Mouse (Mus musculus) cerebellum, adult 8-10 months (tissue): Measurements from ENCODE around the gene Ccdc85c.

Experiments
- DNase-seq: peaks from one replicate; pipeline ENCODE4 v3.0.0; 2022

The Ccdc85c gene

DNA sequence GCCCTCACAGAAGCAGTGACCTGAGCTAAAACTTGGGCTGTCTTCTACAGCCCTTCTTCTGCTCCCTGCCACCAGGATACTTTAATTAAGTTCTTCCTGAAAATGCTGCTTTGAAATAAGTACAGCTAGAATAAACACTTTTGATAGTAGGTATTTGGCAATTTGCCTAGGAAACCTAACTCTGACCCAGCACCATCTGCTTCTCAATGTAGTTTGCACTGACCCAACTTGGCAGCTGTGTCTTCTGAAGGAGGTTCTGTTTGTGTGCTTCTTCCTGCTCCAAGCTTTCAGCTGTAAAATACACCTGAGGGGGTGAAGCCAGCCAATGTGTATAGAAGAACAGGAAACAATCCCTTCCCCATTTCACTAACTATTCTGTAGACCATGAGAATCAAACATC is 103.9 kb downstream of the Ccdc85c start:
- no peak for DNase-seq

DNA sequence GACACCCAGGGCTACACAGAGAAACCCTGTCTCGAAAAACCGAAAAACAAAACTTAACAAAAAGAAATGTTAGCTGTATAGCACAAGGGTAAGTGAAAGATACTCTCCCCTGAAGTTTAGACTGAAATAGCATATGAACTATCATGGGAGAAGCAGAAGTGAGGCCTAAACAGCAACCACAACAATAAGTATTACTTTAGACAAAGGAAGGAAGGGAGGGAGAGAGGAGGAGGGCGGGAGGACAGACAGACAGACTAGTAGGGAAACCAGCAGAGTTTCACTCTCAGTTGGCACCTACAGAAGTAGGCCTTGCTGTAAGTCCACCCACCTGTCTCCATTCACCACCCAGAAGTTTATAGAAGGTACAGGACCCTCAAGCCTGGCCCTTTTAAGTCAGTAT is 104.8 kb downstream of the Ccdc85c start:
- DNase-seq, result no peak

DNA sequence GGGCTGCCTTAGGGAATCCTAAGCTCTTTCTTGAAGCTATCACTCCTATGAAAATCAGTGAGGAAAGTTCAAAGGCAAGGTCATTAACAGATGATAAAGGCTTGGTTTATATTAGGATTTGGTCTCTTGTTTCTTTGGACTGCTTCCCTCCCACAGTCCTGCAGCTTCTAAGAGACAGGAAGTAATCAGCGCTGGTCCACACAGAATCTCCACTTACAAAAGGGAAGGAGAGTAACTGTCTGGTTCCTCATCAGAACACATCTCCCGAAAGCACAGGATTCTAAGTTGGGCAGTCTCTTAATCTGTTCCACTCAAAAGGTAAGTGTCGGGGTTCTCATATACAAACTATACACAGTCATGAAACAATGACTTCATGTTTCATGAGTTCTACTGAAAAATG is 106.3 kb downstream of the Ccdc85c start:
- DNase-seq, result no peak

DNA sequence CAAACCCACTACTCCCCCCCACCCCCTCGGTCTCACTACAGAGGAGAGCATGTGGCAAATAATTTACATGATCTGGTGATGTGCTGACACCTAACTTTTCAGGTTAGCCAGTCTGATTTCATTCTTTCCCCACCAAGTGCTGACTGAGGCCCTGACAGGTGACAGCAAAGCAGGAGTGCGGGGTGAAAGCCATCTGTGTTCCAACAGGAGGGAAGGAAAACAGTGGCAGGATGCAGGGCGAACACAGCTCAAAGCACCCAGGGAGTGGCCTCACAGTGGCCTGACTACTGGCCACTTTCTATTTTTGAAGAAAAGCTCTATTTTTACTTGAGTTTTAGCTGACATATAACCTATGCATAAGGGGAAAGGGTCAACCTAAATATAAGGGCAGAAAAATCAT is 111.5 kb downstream of the Ccdc85c start:
- no peak for DNase-seq

DNA sequence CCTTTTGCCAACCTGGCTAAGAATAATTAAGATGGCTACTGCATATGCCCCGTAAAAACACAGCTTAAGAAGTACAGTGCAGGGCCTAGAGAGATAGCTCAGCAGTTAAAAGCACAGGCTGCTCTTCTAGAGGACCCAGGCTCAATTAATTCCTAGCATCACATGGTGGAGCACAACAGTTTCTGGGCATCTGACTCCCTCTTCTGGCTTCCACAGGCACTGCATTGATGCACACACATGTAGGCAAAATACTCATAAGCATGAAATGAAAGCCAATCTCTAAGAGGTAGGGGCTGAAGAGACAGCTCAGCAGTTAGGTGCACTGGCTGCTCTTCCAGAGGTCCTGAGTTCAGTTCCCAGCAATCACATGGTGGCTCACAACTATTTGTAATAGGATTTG is 113.2 kb downstream of the Ccdc85c start:
- no peak for DNase-seq

DNA sequence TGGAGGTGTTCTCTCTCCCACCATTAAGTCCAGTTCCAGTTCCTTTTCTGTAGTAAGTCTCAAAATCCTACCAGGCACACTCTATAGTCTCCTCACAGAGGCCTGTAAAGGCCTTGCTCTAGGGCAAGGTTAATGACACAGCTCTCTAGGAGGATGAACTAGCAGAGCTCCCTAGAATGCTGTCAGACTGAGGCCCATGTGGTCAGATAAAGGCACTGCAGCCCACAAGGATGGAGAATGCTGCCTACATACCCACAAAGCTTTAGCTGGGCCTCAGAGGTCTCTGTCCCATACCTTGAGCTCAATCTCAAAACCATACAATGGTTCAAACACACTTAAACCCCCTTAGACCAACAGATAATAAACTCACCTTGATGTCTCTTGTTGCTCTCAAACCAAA is 115.4 kb downstream of the Ccdc85c start:
- DNase-seq, result no peak
